In genomic region chr7:68062170-68062848, GRCm38 (mm10) we compare ENCODE assay signal across 13 mouse cellular contexts.
DNase-seq lines count a peak whose midpoint lies in the region; TF ChIP-seq lines count a peak whose summit lies in the region.
"Had no signal": no experiment of that assay in that cellular context is flagged by ENCODE, and none has a peak within 500 bp of the region (broad histone marks: within the 10 kb centered on the region; RNA-seq: fewer than 3 reads in every experiment).

No protein-coding gene starts in this region.

- intact Hi-C loops in left cerebral cortex, adult 2 months (cut with DNase I): no loop called here

- no peaks in the 10 kb centered on the region for H3K27me3 ChIP-seq in testis, adult 2 months (ENCODE audit: control insufficient read depth, insufficient read depth, low read length)
- H3K27me3 ChIP-seq: heart, embryonic 12.5 days; hindbrain, embryonic 15.5 days had no signal

- DNase-seq in adrenal gland, postnatal 14 days: peak; percentile 35
- DNase-seq in adrenal gland, adult 2 months: no peak
- DNase-seq in testis, postnatal 14 days (ENCODE audit: low spot score): no peak
- peak; percentile 33 for DNase-seq in lung, postnatal 14 days
- DNase-seq in left cerebral cortex, adult 2 months (ENCODE audit: extremely low spot score in 1 of 2, low spot score in 2 of 2): no peak
- DNase-seq in embryo, embryonic 11 days: no peak
- no peak for DNase-seq in cerebellum, adult 9-10 months
- DNase-seq: cerebellum, postnatal 25 days; liver, postnatal 0 days had no signal

- H3K27ac ChIP-seq in testis, adult 2 months (ENCODE audit: control insufficient read depth, insufficient read depth, low read depth, low read length): peak overlapping the region; percentile 54
- H3K27ac ChIP-seq in left cerebral cortex, adult 2 months: no peak overlapping the region
- H3K27ac ChIP-seq: hindbrain, embryonic 15.5 days had no signal

- H3K4me3 ChIP-seq in testis, adult 2 months (ENCODE audit: control insufficient read depth, low read depth, low read length): no peak overlapping the region
- no peak overlapping the region for H3K4me3 ChIP-seq in left cerebral cortex, adult 2 months
- H3K4me3 ChIP-seq: erythroblast, embryonic 14.5 days; heart, embryonic 12.5 days; hindbrain, embryonic 15.5 days had no signal

- H3K36me3 ChIP-seq in testis, adult 2 months (ENCODE audit: control insufficient read depth, insufficient read depth, low read length): no peaks in the 10 kb centered on the region
- H3K36me3 ChIP-seq: heart, embryonic 12.5 days; hindbrain, embryonic 15.5 days had no signal

- TF ChIP-seq CTCF in testis, adult 2 months (IDR thresholded peaks at IDR 0.05; ENCODE audit: control insufficient read depth, insufficient read depth, insufficient replicate concordance, low read depth, low read length): no peak
- TF ChIP-seq CTCF in left cerebral cortex, adult 2 months (IDR thresholded peaks at IDR 0.05): no peak

- no peak for TF ChIP-seq POLR2A in testis, adult 2 months (IDR thresholded peaks at IDR 0.05; ENCODE audit: control insufficient read depth, low read depth, low read length)

- peaks cover 5% of the 10 kb centered on the region; the same call in 1 of the 2 replicates for H3K4me1 ChIP-seq in testis, adult 2 months (ENCODE audit: control insufficient read depth, insufficient read depth, low read length)

Comparison
In these comparisons a context has a peak if more than half of its experiments do, and no peak if none do; other contexts are left out.
1. DNase-seq: peak in adrenal gland, postnatal 14 days (single experiment) and lung, postnatal 14 days (single experiment); none in adrenal gland, adult 2 months (single experiment), testis, postnatal 14 days (single experiment), left cerebral cortex, adult 2 months (0 of 2), embryo, embryonic 11 days (single experiment) and cerebellum, adult 9-10 months (single experiment).